Mouse (Mus musculus) erythroblast, embryonic 14.5 days (primary cell): ENCODE results near the gene Rap1b.

Source experiments
- GATA1 ChIP-seq: IDR thresholded peaks from 2 replicates; pipeline ENCODE4 v1.6.1; 2012; ENCODE audit warnings: low read length, inconsistent platforms, mixed read lengths
- TAL1 ChIP-seq: IDR thresholded peaks from 3 replicates; pipeline ENCODE4 v1.6.1; 2012; ENCODE audit warnings: low read length, inconsistent platforms, mixed read lengths

- TF ChIP-seq TAL1: no peak
- no peak for TF ChIP-seq GATA1
Observed at GRCm38 (mm10) chr10:117829472-117830155, 16.2 kb downstream of the Rap1b start.
